Mouse (Mus musculus): ENCODE data around the gene Ttf1. TPM values are rescaled to one million over a fixed set of nuclear protein-coding genes. Genes with fewer than 3 reads are reported as not detected.

Gene Ttf1
- 2.7 TPM for polyA plus RNA-seq (2015; fragmentation: Illumina TruSeq; extraction: RNeasy Lipid Tissue Mini Kit (QIAGEN cat#74804); ENCODE audit: insufficient read depth, low read depth, low replicate concordance)

DNA sequence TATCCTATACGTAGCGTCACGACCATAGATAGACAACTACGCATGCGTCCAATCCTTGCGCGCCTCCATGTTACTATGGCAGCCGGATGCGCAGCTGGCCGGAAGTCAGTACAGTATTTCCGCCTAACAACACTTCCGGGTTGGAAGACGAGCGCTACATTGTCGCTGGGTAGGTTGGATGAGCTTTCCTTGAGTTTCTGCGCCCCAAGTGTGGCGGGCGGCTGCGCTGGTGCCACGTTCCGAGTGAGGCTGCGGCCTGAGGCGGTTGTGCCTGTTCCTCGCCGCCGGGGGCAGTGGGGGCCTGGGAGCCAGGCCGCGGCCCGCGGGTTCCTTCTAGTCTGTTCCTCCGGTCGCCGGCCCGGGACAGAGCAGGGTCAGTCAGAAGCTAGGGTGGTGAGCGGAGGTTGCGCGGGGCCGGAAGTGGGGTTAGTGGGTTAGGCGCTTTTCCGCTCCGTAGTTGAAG is at the start of gene Ttf1:
Ttf1 (plus strand) TSS at position 128 of the 463 bp plus-strand sequence.

DNA sequence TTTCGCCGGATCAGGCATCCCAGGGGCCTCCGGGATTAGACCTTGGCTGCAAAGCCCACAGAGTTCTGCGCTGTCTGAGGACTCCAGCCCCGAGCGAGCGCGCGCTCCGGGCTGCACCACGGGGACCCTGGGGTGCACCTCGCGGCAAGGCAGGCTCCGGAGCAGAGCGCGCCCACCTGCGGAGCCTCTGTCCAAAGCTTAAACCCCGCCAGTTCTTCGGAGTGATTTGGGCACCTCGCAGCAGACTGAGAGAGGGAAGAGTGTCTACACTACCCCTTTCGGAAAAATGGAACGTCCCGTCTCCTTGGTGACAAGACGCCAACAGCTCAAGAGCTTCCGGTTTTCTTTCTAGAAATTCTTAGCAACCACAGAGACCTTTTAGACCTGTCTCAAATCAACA is 5.1 kb upstream of the Ttf1 start, which contains the start of gene Cfap77:
Cfap77 (minus strand) TSS at position 76 of the 400 bp plus-strand sequence.

DNA sequence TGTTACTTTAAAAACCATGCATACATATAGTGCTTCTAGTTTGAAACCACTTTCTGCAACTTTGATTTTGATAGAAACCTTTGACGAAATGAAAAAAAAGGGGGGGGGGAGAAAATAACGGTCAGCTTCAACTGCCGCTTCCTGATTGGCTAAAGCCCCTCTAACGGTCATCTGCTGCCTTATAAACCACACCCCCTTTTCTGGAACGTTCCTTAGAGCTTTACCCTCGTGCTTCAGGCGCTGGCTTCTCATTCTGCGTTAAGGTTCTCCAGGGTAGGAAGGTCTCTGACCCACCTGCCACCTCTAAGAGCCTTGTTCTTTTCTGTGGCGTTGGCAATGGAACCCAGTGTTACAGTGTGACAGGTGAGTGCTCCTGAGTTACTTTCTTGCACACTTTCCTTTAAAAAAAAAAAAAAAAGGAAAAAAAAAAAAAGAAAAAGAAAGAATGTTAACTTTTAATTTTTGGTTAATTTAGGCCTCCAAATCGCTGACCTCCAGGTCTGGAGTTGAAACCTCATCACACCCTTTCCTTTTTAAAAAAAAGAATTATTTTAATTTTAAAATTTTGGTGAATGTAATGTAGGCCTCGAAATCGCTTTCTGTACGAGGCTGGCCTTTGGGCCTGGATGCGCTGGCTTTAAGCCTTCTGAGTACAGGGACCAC is 64.0 kb downstream of the Ttf1 start, which contains the start of gene Setx:
Setx (plus strand) TSS at position 275 of the 663 bp plus-strand sequence.

Other genes starting within 250 kb of the Ttf1 start
- 2.2 TPM for gene Gtf3c4, start 219.9 kb upstream of the Ttf1 start, polyA plus RNA-seq (2015; fragmentation: Illumina TruSeq; extraction: RNeasy Lipid Tissue Mini Kit (QIAGEN cat#74804); ENCODE audit: insufficient read depth, low read depth, low replicate concordance)
- gene Ddx31, start 219.9 kb upstream of the Ttf1 start, polyA plus RNA-seq (2015; fragmentation: Illumina TruSeq; extraction: RNeasy Lipid Tissue Mini Kit (QIAGEN cat#74804); ENCODE audit: insufficient read depth, low read depth, low replicate concordance), result 2.7 TPM
- not detected for gene Barhl1, start 143.6 kb upstream of the Ttf1 start, polyA plus RNA-seq (2015; fragmentation: Illumina TruSeq; extraction: RNeasy Lipid Tissue Mini Kit (QIAGEN cat#74804); ENCODE audit: insufficient read depth, low read depth, low replicate concordance)
- not detected for gene Cfap77, start 5.2 kb upstream of the Ttf1 start, polyA plus RNA-seq (2015; fragmentation: Illumina TruSeq; extraction: RNeasy Lipid Tissue Mini Kit (QIAGEN cat#74804); ENCODE audit: insufficient read depth, low read depth, low replicate concordance)
- 7.4 TPM for gene Setx, start 63.9 kb downstream of the Ttf1 start, polyA plus RNA-seq (2015; fragmentation: Illumina TruSeq; extraction: RNeasy Lipid Tissue Mini Kit (QIAGEN cat#74804); ENCODE audit: insufficient read depth, low read depth, low replicate concordance)
- gene Ntng2, start 192.7 kb downstream of the Ttf1 start, polyA plus RNA-seq (2015; fragmentation: Illumina TruSeq; extraction: RNeasy Lipid Tissue Mini Kit (QIAGEN cat#74804); ENCODE audit: insufficient read depth, low read depth, low replicate concordance), result 1.9 TPM

All from pancreas, adult 10 weeks (tissue).